Mouse (Mus musculus) stomach, embryonic 16.5 days (tissue): ENCODE data around the gene Gnl1. TPM values are rescaled to one million over a fixed set of nuclear protein-coding genes. Genes with fewer than 3 reads are reported as not detected.
A peak's percentile ranks its signal among the peaks of the same experiment; 100 is the strongest.

Experiments used
- ATAC-seq: fragments of 200-750 bp; cut with Nextera tagmentation; 2 replicates; pipeline ENCODE4 v1.8.0; 2017; ENCODE audit warnings: moderate number of reproducible peaks, moderate TSS enrichment; ENCODE audit not compliant: insufficient read depth, low FRiP score
- H3K27ac ChIP-seq: fragments of 300-500 bp; sonication (generic); 2 replicates; pipeline ENCODE4 v1.5.1; 2014; ENCODE audit warnings: low read length
- H3K27me3 ChIP-seq: fragments of 300-500 bp; sonication (generic); 2 replicates; pipeline ENCODE4 v1.6.1; 2014; ENCODE audit warnings: low read length, control low read depth, mixed read lengths; ENCODE audit not compliant: control insufficient read depth, insufficient read depth
- H3K36me3 ChIP-seq: fragments of 300-500 bp; sonication (generic); 2 replicates; pipeline ENCODE4 v1.6.1; 2014; ENCODE audit warnings: low read length; ENCODE audit not compliant: control insufficient read depth, insufficient read depth
- H3K4me1 ChIP-seq: fragments of 300-500 bp; sonication (generic); 2 replicates; pipeline ENCODE4 v1.6.1; 2014; ENCODE audit warnings: low read length, control low read depth, mixed read lengths; ENCODE audit not compliant: control insufficient read depth, insufficient read depth
- H3K4me2 ChIP-seq: fragments of 300-500 bp; sonication (generic); 2 replicates; pipeline ENCODE4 v1.6.1; 2014; ENCODE audit warnings: low read depth, low read length, mixed read lengths
- H3K4me3 ChIP-seq: fragments of 300-500 bp; sonication (generic); replicated peaks from 2 replicates; pipeline ENCODE4 v1.5.1; 2014; ENCODE audit warnings: mild to moderate bottlenecking, low read length
- H3K9ac ChIP-seq: fragments of 300-500 bp; sonication (generic); 2 replicates; pipeline ENCODE4 v1.6.1; 2014; ENCODE audit warnings: low read length
- H3K9me3 ChIP-seq: fragments of 300-500 bp; sonication (generic); replicated peaks from 2 replicates; pipeline ENCODE4 v1.6.1; 2016; ENCODE audit warnings: low read length, control low read depth; ENCODE audit not compliant: control insufficient read depth
- WGBS: fragments of 180-500 bp; shearing (Covaris S2); extraction: QIAGEN DNeasy Blood & Tissue Kit; methylation state at CpG from one replicate; pipeline ENCODE4 v1.1.7; 2014; 5-methylcytosine and 5-hydroxymethylcytosine counted together
- polyA plus RNA-seq: library from polyadenylated mRNA; unstranded; fragments of >200 nt; fragmentation: Nextera tagmentation; extraction: Ambion mirVana; gene quantifications from 2 replicates; pipeline ENCODE4 v1.2.1, GENCODE M21; 2015

The Gnl1 gene
- polyA plus RNA-seq, 1 experiment from 2014 or later: 45.0 TPM

- no peak for ATAC-seq
- Histone ChIP-seq H3K27ac (0 out of 2 replicates have a peak overlapping the region, but pooled peaks have one; percentile 8), H3K4me1 (peaks cover 9% of the 10 kb centered on the region), H3K9ac (no peak overlapping the region), H3K9me3 (no peaks in the 10 kb centered on the region), H3K4me2 (no peak overlapping the region), H3K27me3 (no peaks in the 10 kb centered on the region), H3K4me3 (no peak overlapping the region), H3K36me3 (peaks cover 6% of the 10 kb centered on the region; the same call in 1 of the 2 replicates)
- WGBS: 70% methylated on average over 3 of the region's 3 CpGs
These were observed 39.9 kb downstream of the Gnl1 start for GRCm38 (mm10) chr17:36019519-36019918.

GRCm38 (mm10) chr17:36020191-36021073, 40.8 kb downstream of the Gnl1 start, which contains the start of gene H2-T24:
H2-T24 (minus strand) TSS chr17:36020560.
- peak; percentile 81 for ATAC-seq
- H3K4me3 ChIP-seq: peak within 1 kb of the TSS; percentile 26
- H3K27me3 ChIP-seq: no peaks in the 10 kb centered on the region
- peaks cover 9% of the 10 kb centered on the region for H3K4me1 ChIP-seq
- H3K27ac ChIP-seq: peak within 1 kb of the TSS; percentile 58
- WGBS: 28% methylated on average over 15 of the region's 15 CpGs
- H3K36me3 ChIP-seq: no peaks in the 10 kb centered on the region
- H3K4me2 ChIP-seq: peak within 1 kb of the TSS; percentile 28
- no peak within 1 kb of the TSS for H3K9ac ChIP-seq
- H3K9me3 ChIP-seq: no peaks in the 10 kb centered on the region

DNA sequence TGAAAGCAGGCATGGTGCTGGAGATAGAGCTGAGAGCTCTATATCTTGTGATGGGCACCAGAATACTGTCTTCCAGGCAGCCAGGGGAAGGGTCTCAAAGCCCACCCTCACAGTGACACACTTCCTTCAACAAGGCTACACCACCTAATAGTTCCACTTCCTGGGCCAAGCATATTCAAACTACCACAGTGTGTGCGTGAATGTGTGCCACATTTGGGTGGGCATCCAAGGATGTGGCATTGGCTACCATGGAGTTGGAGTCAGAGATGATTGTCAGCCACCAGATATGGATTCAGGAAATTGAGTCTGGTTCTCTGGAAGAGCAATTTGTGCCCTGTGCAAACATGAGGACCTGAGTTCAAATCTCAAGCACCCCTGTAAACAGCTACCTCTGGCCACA, 41.7 kb downstream of the Gnl1 start:
- H3K4me3 ChIP-seq: no peak overlapping the region
- H3K27me3 ChIP-seq: no peaks in the 10 kb centered on the region
- peak overlapping the region; percentile 28; the same call in 1 of the 2 replicates for H3K4me2 ChIP-seq
- peak overlapping the region; percentile 23; the same call in 1 of the 2 replicates for H3K27ac ChIP-seq
- no peak for ATAC-seq
- WGBS: 88% methylated on average over 1 of the region's 1 CpGs
- no peak overlapping the region for H3K9ac ChIP-seq
- H3K4me1 ChIP-seq: peaks cover 9% of the 10 kb centered on the region
- no peaks in the 10 kb centered on the region for H3K36me3 ChIP-seq
- no peaks in the 10 kb centered on the region for H3K9me3 ChIP-seq

- no peaks in the 10 kb centered on the region for H3K36me3 ChIP-seq
- no peak overlapping the region for H3K27ac ChIP-seq
- H3K9ac ChIP-seq: no peak overlapping the region
- 92% methylated on average over 9 of the region's 9 CpGs for WGBS
- H3K4me1 ChIP-seq: peaks cover 9% of the 10 kb centered on the region
- H3K27me3 ChIP-seq: no peaks in the 10 kb centered on the region
- H3K9me3 ChIP-seq: no peaks in the 10 kb centered on the region
- no peak overlapping the region for H3K4me2 ChIP-seq
- no peak for ATAC-seq
- no peak overlapping the region for H3K4me3 ChIP-seq
These were observed 42.4 kb downstream of the Gnl1 start for GRCm38 (mm10) chr17:36022098-36022497.

DNA sequence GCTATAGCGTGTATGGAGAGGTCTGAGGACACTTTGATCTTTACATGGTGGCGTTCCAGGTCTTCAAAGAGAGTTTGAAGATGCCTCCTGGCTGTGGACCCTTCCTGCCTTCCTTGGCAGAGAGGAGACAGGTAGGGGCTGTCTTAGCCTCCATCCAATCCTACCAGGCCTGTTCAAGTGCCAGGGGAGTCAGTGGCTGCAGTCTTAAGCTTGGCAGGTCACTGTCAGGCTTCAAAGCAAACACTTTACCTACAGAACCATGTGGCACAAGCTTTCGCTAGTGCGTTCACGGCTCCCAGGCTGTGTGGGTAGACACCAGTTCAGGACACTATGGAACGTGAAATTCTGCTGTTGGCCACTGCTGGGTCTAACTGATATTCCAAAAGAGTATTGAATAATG, 43.3 kb downstream of the Gnl1 start:
- WGBS: 89% methylated on average over 6 of the region's 6 CpGs
- Histone ChIP-seq H3K4me1 (peaks cover 9% of the 10 kb centered on the region), H3K27ac (peak overlapping the region; percentile 21; the same call in 1 of the 2 replicates)

GRCm38 (mm10) chr17:36023710-36024654, 44.3 kb downstream of the Gnl1 start:
- peak; percentile 68; the same call in 1 of the 2 replicates for ATAC-seq
- 46% methylated on average over 9 of the region's 9 CpGs for WGBS
- Histone ChIP-seq H3K36me3 (no peaks in the 10 kb centered on the region), H3K9me3 (no peaks in the 10 kb centered on the region), H3K27ac (peak overlapping the region; percentile 83), H3K4me1 (peaks cover 9% of the 10 kb centered on the region), H3K4me3 (no peak overlapping the region; the same call in 1 of the 2 replicates), H3K9ac (0 out of 2 replicates have a peak overlapping the region, but pooled peaks have one; percentile 22), H3K4me2 (0 out of 2 replicates have a peak overlapping the region, but pooled peaks have one; percentile 19), H3K27me3 (no peaks in the 10 kb centered on the region)

More for the DNA sequence above, 43.3 kb downstream of the Gnl1 start:
- no peak overlapping the region for H3K9ac ChIP-seq
- no peaks in the 10 kb centered on the region for H3K36me3 ChIP-seq
- no peak overlapping the region for H3K4me3 ChIP-seq
- ATAC-seq: no peak
- H3K9me3 ChIP-seq: no peaks in the 10 kb centered on the region
- no peak overlapping the region for H3K4me2 ChIP-seq
- H3K27me3 ChIP-seq: no peaks in the 10 kb centered on the region

DNA sequence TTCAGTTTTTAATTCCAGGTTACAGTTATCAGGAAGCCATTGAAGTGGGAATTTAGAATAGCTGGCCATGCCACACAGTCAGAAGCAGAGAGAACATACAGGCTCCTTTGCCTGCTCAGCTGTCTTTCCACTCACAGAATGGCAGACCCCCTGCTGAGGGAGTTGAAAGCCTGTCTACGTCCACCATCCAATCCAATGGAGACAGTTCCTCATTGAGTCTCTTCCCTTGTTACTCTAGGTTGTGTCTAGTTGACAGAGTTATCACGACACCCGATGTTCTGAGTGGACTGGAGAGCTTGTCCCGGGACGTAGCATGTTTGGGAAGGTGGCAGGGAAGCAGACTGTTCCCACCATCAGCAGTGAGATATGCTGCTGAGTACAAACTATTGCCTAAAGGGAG, 45.5 kb downstream of the Gnl1 start:
- Histone ChIP-seq H3K4me1 (peaks cover 9% of the 10 kb centered on the region), H3K27ac (no peak overlapping the region), H3K9me3 (no peaks in the 10 kb centered on the region), H3K4me2 (no peak overlapping the region), H3K9ac (no peak overlapping the region), H3K36me3 (no peaks in the 10 kb centered on the region), H3K4me3 (no peak overlapping the region), H3K27me3 (no peaks in the 10 kb centered on the region)
- 71% methylated on average over 5 of the region's 5 CpGs for WGBS
- no peak for ATAC-seq

- Histone ChIP-seq H3K9ac (no peak overlapping the region), H3K36me3 (no peaks in the 10 kb centered on the region), H3K4me1 (peaks cover 9% of the 10 kb centered on the region), H3K4me2 (no peak overlapping the region), H3K27me3 (no peaks in the 10 kb centered on the region), H3K9me3 (no peaks in the 10 kb centered on the region), H3K4me3 (no peak overlapping the region), H3K27ac (no peak overlapping the region)
- 51% methylated on average over 4 of the region's 4 CpGs for WGBS
- ATAC-seq: no peak
These were observed 46.2 kb downstream of the Gnl1 start for GRCm38 (mm10) chr17:36025901-36026300.
